Mouse (Mus musculus) thymus, adult 2 months (tissue): ENCODE data around the gene Vwa3a. TPM values are rescaled to one million over a fixed set of nuclear protein-coding genes. Genes with fewer than 3 reads are reported as not detected.

Experiments used
- DNase-seq: peaks from one replicate; pipeline ENCODE4 v3.0.0; 2021
- H3K27ac ChIP-seq: fragments of 200-500 bp; 2 replicates; pipeline ENCODE4 v1.5.1; 2012; ENCODE audit warnings: low read length, control low read depth; ENCODE audit not compliant: control insufficient read depth, insufficient read depth
- H3K27me3 ChIP-seq: fragments of 200-500 bp; 2 replicates; pipeline ENCODE4 v1.6.1; 2012; ENCODE audit warnings: mild to moderate bottlenecking, low read length, moderate library complexity, mixed read lengths; ENCODE audit not compliant: control insufficient read depth, insufficient read depth
- H3K36me3 ChIP-seq: fragments of 200-500 bp; 2 replicates; pipeline ENCODE4 v1.6.1; 2012; ENCODE audit warnings: mild to moderate bottlenecking, low read length, moderate library complexity; ENCODE audit not compliant: control insufficient read depth, insufficient read depth
- H3K4me1 ChIP-seq: fragments of 200-500 bp; replicated peaks from 2 replicates; pipeline ENCODE4 v1.6.1; 2012; ENCODE audit warnings: low read length; ENCODE audit not compliant: control insufficient read depth, insufficient read depth
- H3K4me3 ChIP-seq: fragments of 200-500 bp; 2 replicates; pipeline ENCODE4 v1.5.1; 2012; ENCODE audit warnings: mild to moderate bottlenecking, low read length, control low read depth, moderate library complexity; ENCODE audit not compliant: control insufficient read depth, insufficient read depth
- CTCF ChIP-seq: fragments of 200-500 bp; IDR thresholded peaks from 2 replicates; pipeline ENCODE4 v1.5.1; 2012; ENCODE audit warnings: mild to moderate bottlenecking, control low read depth, low read length, moderate library complexity, borderline replicate concordance; ENCODE audit not compliant: control insufficient read depth, poor library complexity, insufficient read depth; ENCODE audit errors: extremely low read depth
- POLR2A ChIP-seq: fragments of 200-500 bp; IDR thresholded peaks from 2 replicates; pipeline ENCODE4 v1.6.1; 2012; ENCODE audit warnings: mild to moderate bottlenecking, low read length, control low read depth, moderate library complexity; ENCODE audit not compliant: control insufficient read depth, poor library complexity, insufficient read depth; ENCODE audit errors: extremely low read depth
- WGBS: fragments of 180-500 bp; shearing (Covaris S2); methylation state at CpG from one replicate; pipeline ENCODE4 v1.1.7; 2018; 5-methylcytosine and 5-hydroxymethylcytosine counted together
- polyA plus RNA-seq: library from polyadenylated mRNA; depleted of rRNA; stranded (reverse); fragments of >200 nt; gene quantifications from 2 replicates; pipeline ENCODE4 v1.2.3, GENCODE M21; 2012

Vwa3a gene
- polyA plus RNA-seq, 1 experiment, result 0.70 TPM

- H3K27ac ChIP-seq, result no peak overlapping the region
Observed at GRCm38 (mm10) chr7:120743366-120744351, 4.5 kb downstream of the Vwa3a start.

GRCm38 (mm10) chr7:120744606-120745005 is 5.5 kb downstream of the Vwa3a start:
- Histone ChIP-seq H3K36me3 (no peaks in the 10 kb centered on the region), H3K27me3 (no peaks in the 10 kb centered on the region), H3K27ac (no peak overlapping the region), H3K4me1 (no peaks in the 10 kb centered on the region), H3K4me3 (no peak overlapping the region)
- TF ChIP-seq POLR2A (no peak), CTCF (no peak)
- 88% methylated on average over 6 of the region's 6 CpGs for WGBS
- no peak for DNase-seq

More at GRCm38 (mm10) chr7:120743366-120744351, 4.5 kb downstream of the Vwa3a start:
- H3K27me3 ChIP-seq, result no peaks in the 10 kb centered on the region
- no peaks in the 10 kb centered on the region for H3K36me3 ChIP-seq
- WGBS, result 84% methylated on average over 14 of the region's 14 CpGs
- TF ChIP-seq CTCF (no peak), POLR2A (no peak)
- no peak overlapping the region for H3K4me3 ChIP-seq
- no peak for DNase-seq
- H3K4me1 ChIP-seq, result no peaks in the 10 kb centered on the region

DNA sequence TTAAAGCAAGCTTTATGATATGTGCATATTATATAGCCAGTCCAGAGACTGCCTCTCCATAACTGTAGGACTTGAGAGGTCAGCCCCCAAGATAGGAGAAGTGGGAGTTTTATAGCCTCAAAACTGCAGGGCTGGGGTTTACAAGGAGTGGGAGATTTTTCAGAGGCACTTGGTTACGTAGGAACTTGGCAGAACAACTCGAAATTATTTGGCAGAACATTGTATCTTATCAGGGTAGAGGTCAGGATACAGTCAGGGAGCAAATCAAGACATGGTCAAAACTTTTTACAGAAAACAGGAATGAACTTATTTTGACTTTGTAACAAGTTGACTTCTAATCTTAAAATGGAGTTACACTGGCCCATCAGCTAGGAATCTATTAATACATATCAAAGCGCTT is 6.9 kb downstream of the Vwa3a start:
- Histone ChIP-seq H3K27me3 (no peaks in the 10 kb centered on the region), H3K4me1 (no peaks in the 10 kb centered on the region), H3K4me3 (no peak overlapping the region), H3K27ac (no peak overlapping the region), H3K36me3 (no peaks in the 10 kb centered on the region)
- WGBS, result 81% methylated on average over 3 of the region's 3 CpGs
- DNase-seq, result no peak
- TF ChIP-seq POLR2A, result no peak
- TF ChIP-seq CTCF, result no peak

- H3K36me3 ChIP-seq, result no peaks in the 10 kb centered on the region
- no peak overlapping the region for H3K4me3 ChIP-seq
- no peaks in the 10 kb centered on the region for H3K27me3 ChIP-seq
- TF ChIP-seq POLR2A (no peak), CTCF (no peak)
- H3K27ac ChIP-seq, result no peak overlapping the region
- H3K4me1 ChIP-seq, result no peaks in the 10 kb centered on the region
- 90% methylated on average over 5 of the region's 5 CpGs for WGBS
- DNase-seq, result no peak
Observed at GRCm38 (mm10) chr7:120746821-120747220, 7.7 kb downstream of the Vwa3a start.

DNA sequence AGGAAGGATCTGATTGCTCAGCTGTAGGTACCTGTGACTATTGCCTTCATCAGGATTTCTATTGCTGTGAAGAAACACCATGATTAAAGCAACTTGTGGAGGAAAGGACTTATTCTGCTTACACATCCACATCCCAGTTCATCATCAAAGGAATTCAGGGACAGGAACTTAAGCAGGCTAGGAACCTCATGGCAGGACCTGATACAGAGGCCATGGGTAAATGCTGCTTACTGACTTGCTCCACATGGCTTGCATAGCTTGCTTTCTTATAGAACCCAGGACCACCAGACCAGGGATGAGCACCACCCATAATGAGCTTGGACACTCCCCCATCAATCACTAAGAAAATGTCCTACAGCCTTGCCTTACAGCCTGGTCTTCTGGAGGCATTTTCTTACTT is 9.4 kb downstream of the Vwa3a start:
- Histone ChIP-seq H3K36me3 (no peaks in the 10 kb centered on the region), H3K4me1 (no peaks in the 10 kb centered on the region), H3K27ac (no peak overlapping the region), H3K27me3 (no peaks in the 10 kb centered on the region), H3K4me3 (no peak overlapping the region)
- no peak for DNase-seq
- TF ChIP-seq CTCF, result no peak
- TF ChIP-seq POLR2A, result no peak

DNA sequence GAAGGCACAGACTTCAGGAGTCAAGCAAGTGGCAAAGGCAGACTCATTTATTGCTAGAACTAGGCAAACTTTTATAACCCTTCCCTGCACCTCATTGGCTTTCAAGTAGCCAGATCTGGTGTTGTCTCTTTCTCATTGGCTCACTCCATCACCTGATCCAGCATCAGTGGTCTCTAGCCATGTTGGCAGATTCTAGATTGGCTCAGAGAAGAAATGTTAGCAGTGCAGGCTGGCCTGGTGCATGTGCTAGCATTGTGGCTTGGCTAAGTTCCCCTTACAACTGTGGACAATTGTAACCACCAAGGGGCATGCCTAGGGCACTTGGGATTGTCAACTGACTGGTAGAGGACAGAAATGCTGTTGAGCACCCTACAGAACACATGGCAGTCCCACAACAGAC is 12.2 kb downstream of the Vwa3a start:
- Histone ChIP-seq H3K27me3 (no peaks in the 10 kb centered on the region), H3K27ac (no peak overlapping the region), H3K4me1 (no peaks in the 10 kb centered on the region), H3K36me3 (no peaks in the 10 kb centered on the region), H3K4me3 (no peak overlapping the region)
- no peak for DNase-seq
- TF ChIP-seq CTCF (no peak), POLR2A (no peak)

- DNase-seq, result no peak
- Histone ChIP-seq H3K27me3 (no peaks in the 10 kb centered on the region), H3K36me3 (no peaks in the 10 kb centered on the region), H3K27ac (no peak overlapping the region; the same call in 1 of the 2 replicates), H3K4me1 (no peaks in the 10 kb centered on the region), H3K4me3 (no peak overlapping the region)
- no peak for TF ChIP-seq POLR2A
- TF ChIP-seq CTCF, result no peak
- WGBS, result 88% methylated on average over 7 of the region's 7 CpGs
Observed at GRCm38 (mm10) chr7:120751906-120752305, 12.8 kb downstream of the Vwa3a start.
